Mouse (Mus musculus) thymus, adult 2 months (tissue): ENCODE results near the gene Acp7. TPM values are rescaled to one million over a fixed set of nuclear protein-coding genes. Genes with fewer than 3 reads are reported as not detected.

Experiments
- DNase-seq: peaks from one replicate; pipeline ENCODE4 v3.0.0; 2021
- H3K27ac ChIP-seq: fragments of 200-500 bp; 2 replicates; pipeline ENCODE4 v1.5.1; 2012; ENCODE audit warnings: low read length, control low read depth; ENCODE audit not compliant: control insufficient read depth, insufficient read depth
- H3K27me3 ChIP-seq: fragments of 200-500 bp; 2 replicates; pipeline ENCODE4 v1.6.1; 2012; ENCODE audit warnings: mild to moderate bottlenecking, low read length, moderate library complexity, mixed read lengths; ENCODE audit not compliant: control insufficient read depth, insufficient read depth
- H3K36me3 ChIP-seq: fragments of 200-500 bp; 2 replicates; pipeline ENCODE4 v1.6.1; 2012; ENCODE audit warnings: mild to moderate bottlenecking, low read length, moderate library complexity; ENCODE audit not compliant: control insufficient read depth, insufficient read depth
- H3K4me1 ChIP-seq: fragments of 200-500 bp; replicated peaks from 2 replicates; pipeline ENCODE4 v1.6.1; 2012; ENCODE audit warnings: low read length; ENCODE audit not compliant: control insufficient read depth, insufficient read depth
- H3K4me3 ChIP-seq: fragments of 200-500 bp; 2 replicates; pipeline ENCODE4 v1.5.1; 2012; ENCODE audit warnings: mild to moderate bottlenecking, low read length, control low read depth, moderate library complexity; ENCODE audit not compliant: control insufficient read depth, insufficient read depth
- CTCF ChIP-seq: fragments of 200-500 bp; IDR thresholded peaks from 2 replicates; pipeline ENCODE4 v1.5.1; 2012; ENCODE audit warnings: mild to moderate bottlenecking, control low read depth, low read length, moderate library complexity, borderline replicate concordance; ENCODE audit not compliant: control insufficient read depth, poor library complexity, insufficient read depth; ENCODE audit errors: extremely low read depth
- POLR2A ChIP-seq: fragments of 200-500 bp; IDR thresholded peaks from 2 replicates; pipeline ENCODE4 v1.6.1; 2012; ENCODE audit warnings: mild to moderate bottlenecking, low read length, control low read depth, moderate library complexity; ENCODE audit not compliant: control insufficient read depth, poor library complexity, insufficient read depth; ENCODE audit errors: extremely low read depth
- WGBS: fragments of 180-500 bp; shearing (Covaris S2); methylation state at CpG from one replicate; pipeline ENCODE4 v1.1.7; 2018; 5-methylcytosine and 5-hydroxymethylcytosine counted together
- polyA plus RNA-seq: library from polyadenylated mRNA; depleted of rRNA; stranded (reverse); fragments of >200 nt; gene quantifications from 2 replicates; pipeline ENCODE4 v1.2.3, GENCODE M21; 2012

Gene Acp7
- polyA plus RNA-seq, 1 experiment = 0.69 TPM

DNA sequence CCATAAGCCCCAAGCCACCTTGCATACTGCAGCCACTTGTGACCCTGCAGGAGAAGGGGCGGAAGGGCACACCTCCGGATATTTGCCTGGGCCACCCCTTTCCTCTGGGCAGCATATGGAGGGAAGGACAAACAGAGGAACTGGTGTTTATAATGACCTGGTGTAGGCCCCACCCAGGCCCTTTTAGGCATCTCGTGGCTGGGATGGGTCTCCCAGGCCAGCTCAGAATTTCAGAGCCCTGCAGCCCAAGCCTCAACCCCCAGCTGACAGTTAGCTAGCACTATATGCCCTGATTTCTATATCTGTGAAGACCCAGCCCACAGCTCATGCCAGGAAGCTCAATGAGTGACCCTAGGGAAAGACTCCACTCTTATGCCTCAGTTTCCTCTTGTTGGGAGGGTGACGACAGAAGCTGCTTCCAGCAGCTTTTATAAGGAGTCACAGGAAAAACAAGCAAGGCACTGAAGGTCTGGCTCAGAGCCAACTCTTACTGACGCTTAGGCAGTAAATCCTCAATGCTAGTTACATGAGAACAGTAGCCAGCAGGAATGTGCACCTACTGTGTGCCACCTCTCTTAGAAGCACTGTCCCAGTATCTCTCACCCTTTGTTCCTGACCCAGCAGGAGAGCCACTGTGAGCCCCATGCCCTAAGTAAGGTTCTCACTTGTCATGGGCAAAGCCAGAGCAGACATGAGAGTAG is 60.0 kb downstream of the Acp7 start:
- H3K4me3 ChIP-seq = no peak overlapping the region
- no peak for TF ChIP-seq CTCF
- no peak for TF ChIP-seq POLR2A
- 90% methylated on average over 5 of the region's 5 CpGs for WGBS
- H3K4me1 ChIP-seq = peaks cover 14% of the 10 kb centered on the region
- DNase-seq = no peak
- H3K27me3 ChIP-seq = no peaks in the 10 kb centered on the region
- H3K36me3 ChIP-seq = no peaks in the 10 kb centered on the region; the same call in 1 of the 2 replicates
- no peak overlapping the region for H3K27ac ChIP-seq

DNA sequence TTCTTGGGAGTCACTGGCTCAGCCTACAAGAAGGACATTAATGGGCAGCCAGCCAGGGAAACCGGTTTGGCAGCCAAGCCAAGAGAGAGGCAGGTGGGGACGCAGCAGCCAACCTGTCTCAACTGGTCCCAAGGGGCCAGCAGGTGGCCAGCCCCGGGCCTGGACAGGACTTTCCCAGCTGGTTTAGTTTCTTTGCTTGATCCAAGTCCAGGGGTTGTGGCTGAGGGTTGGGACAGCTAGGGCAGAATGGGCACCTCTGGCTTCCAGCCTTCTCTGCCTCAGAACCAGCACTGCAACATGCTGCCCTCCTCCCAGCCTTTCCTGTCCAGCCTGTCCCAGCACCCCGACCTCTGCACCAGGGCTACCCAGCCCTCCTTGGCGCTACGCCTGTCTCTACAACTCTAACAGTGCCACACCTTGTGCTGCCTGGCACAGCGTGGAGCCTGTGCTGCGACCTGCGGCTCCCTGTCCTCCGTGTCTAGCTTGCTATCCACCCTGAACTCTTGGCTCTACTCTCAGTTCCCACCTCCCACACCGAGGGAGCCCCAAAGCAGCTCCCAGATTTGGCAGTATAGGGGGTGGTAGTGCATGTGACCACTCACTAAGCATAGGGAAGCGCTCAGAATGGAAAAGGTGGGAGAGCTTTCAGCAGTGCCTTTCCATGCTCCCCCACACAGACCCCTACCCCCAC is 60.7 kb downstream of the Acp7 start:
- 91% methylated on average over 12 of the region's 12 CpGs for WGBS
- Histone ChIP-seq H3K27me3 (no peaks in the 10 kb centered on the region), H3K4me3 (no peak overlapping the region), H3K36me3 (no peaks in the 10 kb centered on the region; the same call in 1 of the 2 replicates), H3K4me1 (peaks cover 21% of the 10 kb centered on the region), H3K27ac (no peak overlapping the region)
- no peak for DNase-seq
- TF ChIP-seq CTCF (no peak), POLR2A (no peak)

DNA sequence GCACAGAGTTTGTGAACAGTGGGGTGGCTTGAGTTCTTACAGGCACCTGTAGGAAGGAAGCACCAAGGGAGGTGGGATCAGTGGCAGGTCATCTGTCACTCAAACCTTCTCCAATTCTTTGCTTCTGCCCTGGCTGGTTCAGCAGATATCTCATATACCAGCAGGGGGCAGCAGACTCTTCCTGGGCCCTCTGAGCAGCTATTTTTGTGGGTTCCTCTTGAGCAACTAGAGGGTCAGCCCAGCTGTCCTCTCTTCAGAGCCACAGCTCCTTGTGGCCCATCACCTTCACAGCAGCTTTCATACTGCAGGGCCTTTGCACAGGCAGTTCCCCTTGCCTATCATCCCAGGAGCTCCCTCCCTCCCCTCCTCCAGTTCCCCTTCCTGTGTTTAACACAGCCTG is 62.9 kb downstream of the Acp7 start:
- Histone ChIP-seq H3K27ac (no peak overlapping the region), H3K4me3 (no peak overlapping the region), H3K27me3 (no peaks in the 10 kb centered on the region), H3K4me1 (peaks cover 20% of the 10 kb centered on the region), H3K36me3 (no peaks in the 10 kb centered on the region; the same call in 1 of the 2 replicates)
- TF ChIP-seq CTCF (0 out of 2 replicates have a peak, but pooled peaks have one; percentile 73), POLR2A (no peak)
- peak; percentile 72 for DNase-seq

DNA sequence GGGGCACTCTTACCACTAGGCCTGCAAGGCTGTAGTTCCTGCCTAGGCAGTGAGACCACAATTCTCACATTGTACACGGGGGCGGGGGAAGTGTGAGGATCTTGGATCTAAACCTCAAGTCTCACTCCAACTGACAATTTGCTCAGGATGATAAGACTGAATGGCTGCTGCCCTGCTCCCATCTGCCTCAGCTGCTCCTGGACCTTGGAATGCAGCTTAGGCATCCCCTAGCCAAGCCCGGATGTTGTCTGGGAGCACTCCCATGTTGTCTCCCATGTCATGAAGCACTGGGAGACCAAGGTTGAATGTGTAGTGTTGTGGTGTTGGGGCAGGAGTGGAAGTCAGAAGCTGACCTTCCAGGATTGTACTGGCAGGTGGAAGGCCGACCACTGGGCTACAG is 63.6 kb downstream of the Acp7 start:
- H3K36me3 ChIP-seq = no peaks in the 10 kb centered on the region; the same call in 1 of the 2 replicates
- 55% methylated on average over 4 of the region's 4 CpGs for WGBS
- H3K4me3 ChIP-seq = no peak overlapping the region
- H3K4me1 ChIP-seq = peaks cover 18% of the 10 kb centered on the region
- no peak overlapping the region for H3K27ac ChIP-seq
- DNase-seq = no peak
- no peaks in the 10 kb centered on the region for H3K27me3 ChIP-seq
- TF ChIP-seq POLR2A = no peak
- no peak for TF ChIP-seq CTCF

DNA sequence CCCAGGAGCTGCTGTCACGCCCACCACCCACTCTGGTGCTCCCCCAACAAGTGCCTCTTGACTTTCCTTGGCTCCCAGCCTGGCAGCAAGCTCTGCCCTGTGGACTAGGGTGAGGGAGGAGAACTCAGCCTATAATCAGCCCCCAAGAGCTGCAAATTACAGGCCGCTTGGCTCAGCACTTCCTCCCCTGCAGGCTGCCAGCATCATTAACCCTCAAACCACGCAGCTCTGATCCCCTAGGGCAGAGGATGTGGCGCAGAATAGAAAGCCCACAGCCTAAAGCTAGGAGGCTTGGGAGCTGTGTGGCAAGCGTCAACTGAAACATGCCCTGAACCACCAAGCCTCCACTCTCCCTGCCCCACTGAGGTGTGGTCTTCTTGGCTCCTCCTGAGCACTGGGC is 65.7 kb downstream of the Acp7 start:
- Histone ChIP-seq H3K27me3 (no peaks in the 10 kb centered on the region), H3K36me3 (no peaks in the 10 kb centered on the region; the same call in 1 of the 2 replicates)
- peak; percentile 49 for DNase-seq

DNA sequence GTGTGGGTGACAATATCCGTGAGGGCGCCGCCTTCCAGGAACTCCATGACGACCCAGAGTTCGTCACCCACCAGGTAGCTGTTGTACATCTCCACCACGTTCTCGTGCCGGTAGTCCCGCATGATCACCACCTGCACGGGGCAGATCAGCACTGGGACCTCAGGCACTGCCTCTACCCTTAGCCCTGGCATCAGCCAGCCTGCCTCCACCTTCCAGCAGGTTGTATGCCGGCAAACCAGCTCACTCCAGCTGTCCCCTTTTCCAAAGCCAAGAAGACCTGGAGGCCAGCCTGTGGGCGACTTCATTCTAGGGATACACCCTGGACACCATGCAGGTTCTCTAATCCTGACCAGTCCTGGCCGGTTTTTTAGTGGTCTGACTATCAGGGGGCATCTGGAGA is 68.2 kb downstream of the Acp7 start:
- Histone ChIP-seq H3K27ac (no peak overlapping the region), H3K27me3 (no peaks in the 10 kb centered on the region), H3K4me1 (peaks cover 53% of the 10 kb centered on the region), H3K4me3 (no peak overlapping the region), H3K36me3 (no peaks in the 10 kb centered on the region; the same call in 1 of the 2 replicates)
- DNase-seq = no peak
- TF ChIP-seq CTCF (no peak), POLR2A (no peak)
- 97% methylated on average over 13 of the region's 13 CpGs for WGBS

More for the DNA sequence above, 65.7 kb downstream of the Acp7 start:
- peak overlapping the region; percentile 42; the same call in 1 of the 2 replicates for H3K27ac ChIP-seq
- no peak overlapping the region for H3K4me3 ChIP-seq
- TF ChIP-seq CTCF = no peak
- no peak for TF ChIP-seq POLR2A
- 16% methylated on average over 5 of the region's 5 CpGs for WGBS
- H3K4me1 ChIP-seq = peaks cover 30% of the 10 kb centered on the region

DNA sequence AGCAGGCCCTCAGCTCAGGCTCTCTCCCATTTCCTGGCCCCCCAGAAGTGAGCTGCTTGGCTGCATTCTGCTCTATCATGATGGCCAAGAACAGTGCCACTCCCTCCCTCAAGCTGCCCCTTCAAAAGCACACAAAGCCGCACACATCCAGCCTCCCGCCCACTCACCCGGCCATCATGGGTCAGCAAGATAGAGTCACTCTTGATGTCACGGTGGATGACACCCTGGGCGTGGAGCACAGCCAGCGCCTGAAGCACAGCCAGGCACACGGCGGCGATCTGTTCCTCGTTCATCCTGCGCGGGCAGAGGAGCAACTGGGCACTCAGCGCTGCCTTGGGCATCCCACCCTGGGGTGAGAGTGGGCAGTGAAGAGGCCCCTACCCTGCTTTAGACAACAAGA is 68.8 kb downstream of the Acp7 start:
- WGBS = 96% methylated on average over 13 of the region's 13 CpGs
- TF ChIP-seq CTCF = no peak
- TF ChIP-seq POLR2A = no peak
- Histone ChIP-seq H3K27me3 (no peaks in the 10 kb centered on the region), H3K4me1 (peaks cover 56% of the 10 kb centered on the region), H3K4me3 (no peak overlapping the region), H3K36me3 (no peaks in the 10 kb centered on the region; the same call in 1 of the 2 replicates), H3K27ac (no peak overlapping the region)
- DNase-seq = no peak
